Mouse (Mus musculus): ENCODE results near the gene 1700016D06Rik. TPM values are rescaled to one million over a fixed set of nuclear protein-coding genes. Genes with fewer than 3 reads are reported as not detected.

1700016D06Rik gene
- polyA plus RNA-seq, 1 experiment, result not detected

DNA sequence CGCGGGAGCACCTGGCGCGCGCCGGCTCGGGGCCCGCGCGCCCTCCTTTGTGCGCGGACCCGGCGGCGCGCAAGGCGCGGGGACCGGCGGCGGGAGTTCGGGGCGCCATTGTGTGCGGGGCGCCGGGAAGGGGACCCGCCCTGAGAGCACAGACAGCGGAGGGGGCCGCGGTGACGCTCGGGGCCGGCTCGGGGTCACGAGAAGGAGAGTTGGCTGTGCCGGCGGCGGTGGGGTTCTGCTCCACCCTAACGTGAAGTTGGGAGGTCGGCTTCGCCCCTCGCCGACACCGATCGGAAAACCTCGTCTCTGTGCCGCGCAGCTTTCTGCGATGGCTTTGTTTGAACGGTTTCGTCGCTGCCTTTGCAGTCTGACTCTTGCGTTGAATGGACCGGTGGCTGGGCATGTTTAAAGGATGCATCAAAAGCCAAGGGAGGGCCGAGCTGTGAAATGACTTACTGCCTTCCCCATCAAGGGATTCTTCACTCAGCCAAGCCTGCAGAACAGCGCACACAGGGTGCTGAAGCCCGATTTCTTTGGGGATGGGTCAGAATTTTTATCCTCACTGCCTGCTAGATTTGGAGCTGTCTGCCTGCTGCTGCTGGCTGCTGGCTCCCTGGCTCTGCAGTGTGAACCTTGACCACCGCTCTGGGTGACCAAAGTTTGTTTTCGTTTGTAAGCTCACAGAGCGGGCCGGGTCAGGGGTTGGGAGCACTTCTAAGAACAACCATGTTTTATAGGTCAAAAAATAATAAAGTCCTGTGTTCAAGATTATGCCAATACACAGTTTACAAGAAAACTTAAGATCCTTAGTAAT lies 27.8 kb upstream of the 1700016D06Rik start:
- Histone ChIP-seq H3K4me1 (ENCODE audit: control insufficient read depth, insufficient read depth, low read length) (no peaks in the 10 kb centered on the region), H3K4me3 (ENCODE audit: insufficient read depth, low read length) (peak overlapping the region; percentile 14), H3K27ac (ENCODE audit: insufficient read depth, low read length) (no peak overlapping the region)
- TF ChIP-seq POLR2A (IDR thresholded peaks at IDR 0.05; ENCODE audit: low read depth, low read length) (no peak), CTCF (IDR thresholded peaks at IDR 0.05; ENCODE audit: borderline replicate concordance, insufficient read depth, low read length) (no peak)

DNA sequence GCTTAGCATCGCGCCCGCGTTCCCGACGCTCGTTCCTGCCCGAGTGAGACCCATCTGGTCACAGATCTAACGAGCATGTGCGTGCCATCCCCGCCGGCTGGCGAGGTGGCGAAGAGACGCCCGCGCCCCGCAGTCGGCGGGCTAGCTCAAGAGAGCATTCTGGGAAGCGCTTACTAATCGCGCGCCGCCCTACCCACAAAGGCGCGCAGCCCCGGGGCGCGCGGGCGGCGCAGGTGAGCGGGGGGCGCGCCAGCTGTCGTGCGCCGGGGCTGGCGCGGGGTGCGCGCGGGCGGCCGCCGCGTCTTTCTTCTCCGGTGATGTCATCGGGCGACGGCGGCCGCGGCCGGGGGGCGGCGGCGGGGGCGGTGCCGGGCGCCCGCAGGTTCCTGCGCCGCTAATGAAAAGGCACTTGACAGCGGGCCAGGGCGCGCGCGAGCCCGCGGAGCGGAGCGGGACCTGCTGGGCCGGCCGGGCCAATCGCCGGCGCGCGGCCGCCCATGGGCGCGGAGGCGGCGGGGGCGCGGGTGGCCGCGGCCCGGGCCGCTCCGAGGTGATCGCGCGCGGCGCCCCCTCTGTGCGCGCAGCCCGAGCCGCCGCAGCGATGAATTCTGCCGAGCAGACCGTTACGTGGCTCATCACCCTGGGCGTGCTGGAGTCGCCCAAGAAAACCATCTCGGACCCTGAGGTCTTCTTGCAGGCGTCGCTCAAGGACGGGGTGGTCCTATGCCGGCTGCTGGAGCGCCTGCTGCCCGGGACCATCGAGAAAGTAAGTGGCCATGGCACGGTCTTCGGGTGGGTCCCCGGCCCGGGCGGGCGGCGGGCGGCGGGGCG lies 27.0 kb upstream of the 1700016D06Rik start, which contains the start of gene Arhgef7:
Gene Arhgef7, plus strand, starts transcription at position 71 of the 831 bp plus-strand sequence.
- TF ChIP-seq CTCF (IDR thresholded peaks at IDR 0.05; ENCODE audit: borderline replicate concordance, insufficient read depth, low read length), result no peak
- TF ChIP-seq POLR2A (IDR thresholded peaks at IDR 0.05; ENCODE audit: low read depth, low read length), result no peak
- Histone ChIP-seq H3K27ac (ENCODE audit: insufficient read depth, low read length) (no peak within 1 kb of the TSS), H3K4me3 (ENCODE audit: insufficient read depth, low read length) (peak within 1 kb of the TSS; percentile 52), H3K4me1 (ENCODE audit: control insufficient read depth, insufficient read depth, low read length) (no peaks in the 10 kb centered on the region)

- Histone ChIP-seq H3K27ac (ENCODE audit: insufficient read depth, low read length) (no peak overlapping the region), H3K4me3 (ENCODE audit: insufficient read depth, low read length) (peak overlapping the region; percentile 30; the same call in 1 of the 2 replicates), H3K4me1 (ENCODE audit: control insufficient read depth, insufficient read depth, low read length) (no peaks in the 10 kb centered on the region)
- TF ChIP-seq POLR2A (IDR thresholded peaks at IDR 0.05; ENCODE audit: low read depth, low read length) (no peak), CTCF (IDR thresholded peaks at IDR 0.05; ENCODE audit: borderline replicate concordance, insufficient read depth, low read length) (no peak)
Measured at GRCm38 (mm10) chr8:11727273-11727650, 26.4 kb upstream of the 1700016D06Rik start.

DNA sequence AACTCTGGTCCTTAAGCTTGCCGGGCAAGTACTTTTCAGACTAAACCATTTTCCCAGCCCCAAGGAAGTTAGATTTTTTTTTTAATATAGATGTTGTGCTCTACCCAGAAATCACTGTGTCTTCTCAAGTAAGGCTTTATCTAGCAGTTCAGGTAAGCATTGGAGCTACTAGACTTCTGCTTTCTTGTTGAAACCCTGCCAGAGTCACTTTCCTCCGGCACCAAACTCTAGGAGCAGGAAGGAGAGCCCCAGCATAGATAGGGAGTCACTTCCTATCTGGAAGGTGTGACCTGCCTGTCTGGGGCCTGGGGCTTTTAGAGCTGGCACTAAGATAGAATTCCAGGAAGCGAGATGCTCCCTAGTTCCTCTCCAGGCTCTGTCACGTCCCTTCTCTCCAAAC lies 16.3 kb upstream of the 1700016D06Rik start:
- Histone ChIP-seq H3K4me1 (ENCODE audit: control insufficient read depth, insufficient read depth, low read length) (no peaks in the 10 kb centered on the region), H3K27ac (ENCODE audit: insufficient read depth, low read length) (no peak overlapping the region), H3K4me3 (ENCODE audit: insufficient read depth, low read length) (no peak overlapping the region)
- no peak for TF ChIP-seq POLR2A (IDR thresholded peaks at IDR 0.05; ENCODE audit: low read depth, low read length)
- TF ChIP-seq CTCF (IDR thresholded peaks at IDR 0.05; ENCODE audit: borderline replicate concordance, insufficient read depth, low read length), result no peak

GRCm38 (mm10) chr8:11712244-11712643 lies 11.4 kb upstream of the 1700016D06Rik start:
- no peaks in the 10 kb centered on the region for H3K4me1 ChIP-seq (ENCODE audit: control insufficient read depth, insufficient read depth, low read length)
- TF ChIP-seq CTCF (IDR thresholded peaks at IDR 0.05; ENCODE audit: borderline replicate concordance, insufficient read depth, low read length) (peak; percentile 43; the same call in 1 of the 2 replicates), POLR2A (IDR thresholded peaks at IDR 0.05; ENCODE audit: low read depth, low read length) (no peak)
- H3K27ac ChIP-seq (ENCODE audit: insufficient read depth, low read length), result no peak overlapping the region
- H3K4me3 ChIP-seq (ENCODE audit: insufficient read depth, low read length), result no peak overlapping the region

GRCm38 (mm10) chr8:11710415-11710814 lies 9.6 kb upstream of the 1700016D06Rik start:
- H3K27ac ChIP-seq (ENCODE audit: insufficient read depth, low read length), result no peak overlapping the region
- no peak for TF ChIP-seq POLR2A (IDR thresholded peaks at IDR 0.05; ENCODE audit: low read depth, low read length)
- TF ChIP-seq CTCF (IDR thresholded peaks at IDR 0.05; ENCODE audit: borderline replicate concordance, insufficient read depth, low read length), result no peak
- H3K4me1 ChIP-seq (ENCODE audit: control insufficient read depth, insufficient read depth, low read length), result no peaks in the 10 kb centered on the region
- no peak overlapping the region for H3K4me3 ChIP-seq (ENCODE audit: insufficient read depth, low read length)

GRCm38 (mm10) chr8:11709542-11709941 lies 8.7 kb upstream of the 1700016D06Rik start:
- H3K27ac ChIP-seq (ENCODE audit: insufficient read depth, low read length), result no peak overlapping the region
- TF ChIP-seq CTCF (IDR thresholded peaks at IDR 0.05; ENCODE audit: borderline replicate concordance, insufficient read depth, low read length) (no peak), POLR2A (IDR thresholded peaks at IDR 0.05; ENCODE audit: low read depth, low read length) (no peak)
- H3K4me1 ChIP-seq (ENCODE audit: control insufficient read depth, insufficient read depth, low read length), result no peaks in the 10 kb centered on the region
- no peak overlapping the region for H3K4me3 ChIP-seq (ENCODE audit: insufficient read depth, low read length)

DNA sequence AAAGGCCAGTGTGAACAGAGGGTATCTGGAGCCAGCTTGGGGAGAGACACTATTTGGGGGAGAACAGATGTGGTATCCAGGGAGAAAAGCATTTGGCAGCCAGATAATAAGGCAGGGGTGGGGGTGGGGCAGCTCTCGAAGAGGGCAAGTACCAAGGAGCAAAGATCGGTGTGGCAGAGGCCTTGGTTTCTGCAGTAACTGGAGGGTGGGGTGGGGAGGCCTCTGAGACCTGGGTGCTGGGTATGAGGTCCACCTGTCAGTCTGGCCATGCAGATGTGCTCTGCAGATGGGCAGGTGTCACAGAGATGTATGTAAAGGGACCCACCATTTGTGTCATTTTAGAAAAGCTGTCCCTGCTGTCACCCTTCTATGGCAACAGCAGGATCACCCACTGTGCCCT lies 8.0 kb upstream of the 1700016D06Rik start:
- Histone ChIP-seq H3K4me1 (ENCODE audit: control insufficient read depth, insufficient read depth, low read length) (no peaks in the 10 kb centered on the region), H3K27ac (ENCODE audit: insufficient read depth, low read length) (no peak overlapping the region), H3K4me3 (ENCODE audit: insufficient read depth, low read length) (no peak overlapping the region)
- TF ChIP-seq CTCF (IDR thresholded peaks at IDR 0.05; ENCODE audit: borderline replicate concordance, insufficient read depth, low read length) (no peak), POLR2A (IDR thresholded peaks at IDR 0.05; ENCODE audit: low read depth, low read length) (no peak)

DNA sequence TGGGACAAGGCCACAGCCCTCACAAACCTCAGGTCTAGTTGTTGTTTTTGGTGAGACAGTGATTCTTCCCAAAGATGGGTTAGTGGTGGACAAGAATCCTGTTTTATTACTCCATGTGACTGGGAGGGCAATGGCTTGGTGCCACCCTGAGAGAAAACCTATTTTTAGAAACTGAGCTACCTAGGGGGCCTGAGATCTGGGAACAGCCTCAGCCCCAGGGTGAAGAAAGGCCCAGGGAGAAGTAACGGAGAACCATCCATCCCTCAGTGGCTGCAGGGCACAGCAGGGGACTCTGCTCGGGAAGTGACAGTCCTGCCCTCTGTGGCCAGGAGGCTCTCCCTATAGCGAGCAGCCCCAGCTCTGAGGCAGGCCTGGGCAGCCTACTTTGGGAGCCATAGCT lies 6.8 kb upstream of the 1700016D06Rik start:
- H3K4me3 ChIP-seq (ENCODE audit: insufficient read depth, low read length), result no peak overlapping the region
- H3K27ac ChIP-seq (ENCODE audit: insufficient read depth, low read length), result no peak overlapping the region
- no peaks in the 10 kb centered on the region for H3K4me1 ChIP-seq (ENCODE audit: control insufficient read depth, insufficient read depth, low read length)
- no peak for TF ChIP-seq POLR2A (IDR thresholded peaks at IDR 0.05; ENCODE audit: low read depth, low read length)
- TF ChIP-seq CTCF (IDR thresholded peaks at IDR 0.05; ENCODE audit: borderline replicate concordance, insufficient read depth, low read length), result no peak
